Mouse (Mus musculus) megakaryocyte, adult 5-6 weeks (primary cell): ENCODE data around the gene Phykpl. TPM values are rescaled to one million over a fixed set of nuclear protein-coding genes. Genes with fewer than 3 reads are reported as not detected.
"Not testable (repeated sequence)": the region's sequence is repeated elsewhere in the genome, so short reads cannot be mapped to it uniquely, and the experiment has no call there.

Experiments
- ATAC-seq: 2 replicates; pipeline ENCODE4 v1.8.0; 2016; ENCODE audit warnings: mild to moderate bottlenecking, inconsistent platforms; ENCODE audit not compliant: poor library complexity, severe bottlenecking
- total RNA-seq, 2 experiments: library from RNA; stranded (forward) in 1 of 2; stranded (reverse) in 1 of 2; fragments of 153-499, 151-499 nt in 1 of 2; fragments of 221-1000, 200-1000 nt in 1 of 2; gene quantifications; 2 replicates each; pipeline versions ENCODE4 v1.2.3 to v1.2.4; 2015 to 2017

Gene Phykpl
- total RNA-seq, 2 experiments from 2014 or later = 8.5 to 9.0 TPM

GRCm38 (mm10) chr11:51585608-51586252, 1.2 kb downstream of the Phykpl start:
- no peak for ATAC-seq

GRCm38 (mm10) chr11:51586411-51586810, 1.9 kb downstream of the Phykpl start:
- no peak for ATAC-seq

GRCm38 (mm10) chr11:51587059-51587458, 2.5 kb downstream of the Phykpl start:
- ATAC-seq = no peak

- ATAC-seq = no peak
Observed at GRCm38 (mm10) chr11:51588833-51589232, 4.3 kb downstream of the Phykpl start.

- ATAC-seq = no peak
Observed at GRCm38 (mm10) chr11:51590002-51590401, 5.4 kb downstream of the Phykpl start.

- ATAC-seq = no peak
Observed at GRCm38 (mm10) chr11:51591168-51591567, 6.6 kb downstream of the Phykpl start.

- ATAC-seq = no peak
Observed at GRCm38 (mm10) chr11:51591915-51592314, 7.4 kb downstream of the Phykpl start.

GRCm38 (mm10) chr11:51593368-51593767, 8.8 kb downstream of the Phykpl start:
- ATAC-seq = no peak

- ATAC-seq = no peak
Observed at GRCm38 (mm10) chr11:51593849-51594248, 9.3 kb downstream of the Phykpl start.

- peak; percentile 91 for ATAC-seq
Observed at GRCm38 (mm10) chr11:51594715-51595350, 10.3 kb downstream of the Phykpl start.

GRCm38 (mm10) chr11:51595459-51596083, 11.0 kb downstream of the Phykpl start:
- no peak for ATAC-seq

GRCm38 (mm10) chr11:51597553-51597952, 13.0 kb downstream of the Phykpl start:
- ATAC-seq = no peak

- no peak for ATAC-seq
Observed at GRCm38 (mm10) chr11:51602253-51602652, 17.7 kb downstream of the Phykpl start.

GRCm38 (mm10) chr11:51605602-51606446, 21.3 kb downstream of the Phykpl start:
- peak; percentile 77 for ATAC-seq

- ATAC-seq = peak; percentile 91
Observed at GRCm38 (mm10) chr11:51606447-51607095, 22.0 kb downstream of the Phykpl start, which contains the start of gene Hnrnpab. TSS of gene Hnrnpab (minus strand) at chr11:51606847.

GRCm38 (mm10) chr11:51607096-51607738, 22.7 kb downstream of the Phykpl start:
- peak; percentile 26 for ATAC-seq

GRCm38 (mm10) chr11:51609266-51609909, 24.8 kb downstream of the Phykpl start:
- ATAC-seq = no peak

GRCm38 (mm10) chr11:51609940-51610339, 25.4 kb downstream of the Phykpl start:
- not testable (repeated sequence) for ATAC-seq

- ATAC-seq = no peak
Observed at GRCm38 (mm10) chr11:51614256-51614655, 29.7 kb downstream of the Phykpl start.

GRCm38 (mm10) chr11:51615129-51615528, 30.6 kb downstream of the Phykpl start:
- ATAC-seq = no peak
